Mouse (Mus musculus) gastrocnemius, postnatal 4 days (tissue): ENCODE measurements around the gene Slc6a15. TPM values are rescaled to one million over a fixed set of nuclear protein-coding genes. Genes with fewer than 3 reads are reported as not detected.

ENCODE experiments used
- DNase-seq, 2 experiments: peaks; one replicate each; pipeline ENCODE4 v3.0.0; 2021 to 2022; ENCODE audit warnings: low spot score in 2 of 2, mixed read lengths in 2 of 2
- long read RNA-seq, 2 experiments: library from polyadenylated mRNA; stranded (forward); transcript quantifications; one replicate each; pipeline ENCODE4 v2.0.0; 2021
- total RNA-seq, 2 experiments: library from RNA; stranded (reverse); gene quantifications; 2 replicates each; pipeline ENCODE4 v1.2.3; 2021

Gene Slc6a15
- under 1 TPM; 0.22 to 0.34 TPM for total RNA-seq
- long read RNA-seq, experiment 1, partial matches to known transcripts: 0 of 1 reads
- long read RNA-seq, experiment 1, other reads (novel, unspliced or antisense): 0 of 1 reads
- long read RNA-seq, experiment 2: 0 reads

GRCm38 (mm10) chr10:103367371-103368295 is at the start of gene Slc6a15:
Gene Slc6a15 (plus strand): TSS chr10:103367783.
- peak; percentile 16 for DNase-seq

DNA sequence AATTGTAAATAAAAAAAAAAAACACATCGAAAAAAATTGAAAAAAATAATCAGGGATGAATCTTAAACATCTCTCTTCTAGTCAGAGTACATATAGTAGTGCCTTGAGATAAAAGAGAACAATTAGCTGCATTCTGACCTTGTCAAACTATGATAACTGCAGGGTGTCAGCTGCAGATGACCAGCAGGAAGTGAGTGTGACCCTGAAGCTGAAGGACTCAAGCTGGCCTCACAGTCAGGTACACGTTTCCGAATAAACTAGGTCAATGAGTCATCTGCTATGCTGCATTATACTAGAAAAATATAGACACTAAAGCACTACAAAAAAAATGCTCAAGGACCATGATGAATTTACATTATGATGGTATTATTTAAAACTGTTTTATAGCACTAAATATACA is 45.6 kb upstream of the Slc6a15 start:
- no peak for DNase-seq

DNA sequence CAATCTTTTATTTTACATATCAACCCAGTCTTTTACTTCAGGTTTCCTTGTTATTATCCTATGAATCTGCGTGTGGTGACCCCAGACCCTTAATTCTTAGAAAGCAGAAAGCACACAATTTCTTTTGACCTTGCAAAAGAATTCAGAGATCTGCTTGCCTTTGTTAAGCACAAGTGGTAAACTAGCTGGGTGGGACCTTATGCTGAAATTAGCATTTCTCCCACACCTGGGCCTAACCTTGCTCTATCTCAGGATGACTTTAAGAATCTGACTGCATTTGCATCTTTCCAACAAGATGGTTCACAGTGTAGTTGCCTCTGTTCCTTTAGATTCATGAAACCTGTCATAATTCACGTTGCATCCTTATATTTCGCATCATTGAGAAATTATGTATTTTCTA is 44.2 kb upstream of the Slc6a15 start:
- DNase-seq: no peak

DNA sequence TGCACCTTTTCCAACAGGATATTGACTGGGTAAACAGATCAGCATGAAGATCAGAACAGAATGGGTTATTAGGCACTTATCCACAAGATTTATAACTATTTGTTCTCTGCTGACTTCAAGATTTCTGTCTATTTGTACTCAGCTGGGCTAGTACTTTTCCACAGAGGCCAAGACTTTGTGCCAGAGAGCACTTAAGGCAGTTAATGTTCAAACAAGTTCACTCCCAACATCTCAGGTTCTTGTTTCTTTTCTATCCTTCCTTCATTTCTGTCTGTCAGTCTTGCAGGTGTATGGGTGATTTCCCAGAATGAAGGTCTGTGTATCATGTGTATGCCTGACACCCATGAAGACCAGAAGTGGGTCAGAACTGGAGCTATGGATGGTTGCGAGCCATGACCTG is 33.3 kb upstream of the Slc6a15 start:
- no peak for DNase-seq

- DNase-seq: no peak
These were observed 27.7 kb upstream of the Slc6a15 start for GRCm38 (mm10) chr10:103339928-103340327.

DNA sequence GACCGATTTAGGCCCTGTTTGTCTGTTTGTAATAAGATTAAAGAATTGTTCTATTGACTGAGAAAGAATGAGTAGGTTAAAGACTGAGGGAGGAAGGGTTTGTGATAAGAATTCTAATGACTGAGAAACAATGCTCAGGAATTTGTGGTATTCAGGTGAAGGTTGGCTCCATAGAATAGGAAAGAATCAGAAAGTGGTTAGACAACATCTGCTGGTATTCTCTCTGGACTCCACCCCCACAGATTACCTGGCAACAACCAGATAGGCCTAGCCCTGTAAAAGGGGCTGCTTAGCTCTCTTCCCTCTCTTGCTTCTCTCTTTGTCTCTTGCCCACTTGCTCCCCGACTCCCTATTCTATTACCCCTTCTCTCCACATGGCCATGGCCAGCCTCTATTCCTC is 20.8 kb upstream of the Slc6a15 start:
- no peak for DNase-seq

- DNase-seq: peak in 1 of 2 experiments; percentile 12
These were observed 905 bp downstream of the Slc6a15 start for GRCm38 (mm10) chr10:103368296-103369080.

DNA sequence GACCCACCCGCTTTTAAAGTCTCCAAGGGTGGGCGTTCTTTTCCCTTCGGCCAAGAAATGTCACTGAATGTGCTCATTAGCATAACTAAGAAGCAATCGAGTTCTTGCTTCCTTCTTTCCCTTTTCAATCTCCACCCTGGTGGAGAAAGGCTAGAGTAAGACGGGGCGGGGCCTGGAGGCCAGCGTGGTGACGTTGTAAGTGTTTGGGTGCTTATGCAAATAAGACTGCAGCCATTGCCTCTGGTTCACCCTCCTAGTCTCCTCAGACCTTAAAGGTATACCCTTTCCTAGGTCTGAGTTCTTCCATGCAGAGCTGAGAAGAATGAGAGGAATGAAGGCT is 1.5 kb downstream of the Slc6a15 start:
- DNase-seq: peak in 1 of 2 experiments; percentile 15

DNA sequence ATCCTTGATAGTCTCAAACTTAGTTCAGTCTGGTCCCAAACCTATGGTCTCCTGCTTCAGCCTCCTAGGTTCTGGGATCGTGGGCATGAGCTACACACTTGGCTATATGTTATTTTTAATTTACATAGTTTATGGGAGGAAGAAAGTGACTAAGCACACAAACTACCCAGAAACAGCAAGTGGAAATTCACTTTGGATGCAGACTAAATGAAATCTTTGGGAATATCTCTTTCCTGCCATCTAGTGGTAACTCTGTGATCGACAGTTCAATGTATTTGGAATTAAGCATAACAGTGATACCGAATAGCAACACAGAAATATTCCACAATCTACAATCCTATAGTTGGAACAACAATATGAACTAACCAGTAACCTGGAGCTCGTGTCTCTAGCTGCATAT is 34.6 kb downstream of the Slc6a15 start:
- DNase-seq: no peak

DNA sequence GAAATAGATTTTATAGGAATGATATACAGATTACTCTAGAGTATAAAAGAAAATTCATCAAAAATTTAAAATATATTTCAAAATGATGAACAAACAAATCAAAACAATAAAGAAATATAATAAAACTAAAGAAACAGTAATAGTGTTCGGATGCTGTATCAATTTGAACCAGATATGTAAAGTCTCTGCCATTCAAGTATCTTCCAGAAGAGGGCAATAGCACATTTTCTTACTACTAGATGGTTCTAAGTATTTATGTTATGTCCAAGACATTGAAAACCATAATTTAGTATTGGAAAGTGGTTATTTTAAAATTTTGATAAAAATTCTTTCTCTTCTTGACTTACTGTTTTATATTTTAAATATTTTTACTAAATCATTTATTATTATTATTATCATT is 60.1 kb downstream of the Slc6a15 start:
- no peak for DNase-seq

- no peak for DNase-seq
These were observed 75.0 kb downstream of the Slc6a15 start for GRCm38 (mm10) chr10:103442588-103442987.

DNA sequence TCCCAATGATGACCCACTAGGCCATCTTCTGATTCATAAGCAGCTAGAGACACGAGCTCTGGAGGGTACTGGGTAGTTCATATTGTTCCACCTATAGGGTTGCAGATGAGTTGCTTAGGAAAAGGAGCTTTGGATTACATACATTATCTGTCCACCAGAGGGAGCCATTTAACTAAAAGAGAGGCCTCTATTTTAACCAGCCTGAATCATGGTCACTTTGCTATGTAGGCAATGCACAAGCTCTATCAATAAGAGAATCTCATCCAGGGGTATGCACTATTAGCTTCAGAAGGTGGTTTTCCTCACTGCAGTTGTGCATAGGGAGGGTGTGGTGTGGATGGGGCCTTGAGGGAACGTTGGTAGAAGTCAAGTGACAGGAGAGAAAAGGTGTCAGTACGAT is 75.5 kb downstream of the Slc6a15 start:
- DNase-seq: peak in 1 of 2 experiments; percentile 8

GRCm38 (mm10) chr10:103448340-103448739 is 80.8 kb downstream of the Slc6a15 start:
- DNase-seq: no peak

DNA sequence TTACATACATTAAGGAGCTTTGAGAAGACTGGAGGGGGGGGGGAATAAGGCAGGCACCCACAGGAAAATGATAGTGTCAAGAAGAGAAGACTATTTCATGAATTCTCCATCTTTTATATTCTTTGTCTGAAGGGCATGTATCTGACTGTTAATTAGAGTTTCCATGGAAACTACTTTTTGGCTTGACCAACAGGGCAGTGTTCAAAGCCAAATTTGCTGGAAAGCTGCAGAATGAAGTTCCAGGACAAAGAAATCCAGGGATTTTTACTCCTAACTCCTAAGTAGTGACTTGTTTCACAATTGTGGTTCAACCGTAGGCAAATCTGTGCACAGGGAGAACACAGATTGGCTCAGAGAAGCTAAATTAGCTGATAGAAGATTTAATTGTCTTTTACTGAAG is 90.3 kb downstream of the Slc6a15 start:
- no peak for DNase-seq

Other genes starting within 250 kb of the Slc6a15 start
- gene Lrriq1, start 131.5 kb upstream of the Slc6a15 start, total RNA-seq: not detected